Mouse (Mus musculus) small intestine, adult 2 months (tissue): ENCODE measurements around the gene Epb41l5.

Experiments
- CTCF ChIP-seq: fragments of 200-500 bp; IDR thresholded peaks from 2 replicates; pipeline ENCODE4 v1.5.1; 2012; ENCODE audit warnings: low read depth, mild to moderate bottlenecking, control low read depth, inconsistent platforms, low read length, moderate library complexity, mixed read lengths; ENCODE audit not compliant: insufficient replicate concordance, insufficient read length; ENCODE audit errors: extremely low read depth
- POLR2A ChIP-seq: fragments of 200-500 bp; IDR thresholded peaks from 2 replicates; pipeline ENCODE4 v1.6.1; 2012; ENCODE audit warnings: low read depth, mild to moderate bottlenecking, control low read depth, inconsistent platforms, low read length, moderate library complexity

- no peak for TF ChIP-seq POLR2A
- no peak for TF ChIP-seq CTCF
These were observed 43.4 kb downstream of the Epb41l5 start for GRCm38 (mm10) chr1:119605396-119605795.
